Mouse (Mus musculus): Measurements from ENCODE around the gene Dock1. TPM values are rescaled to one million over a fixed set of nuclear protein-coding genes. Genes with fewer than 3 reads are reported as not detected.

Gene Dock1
- polyA plus RNA-seq, 1 experiment = 59.7 TPM

DNA sequence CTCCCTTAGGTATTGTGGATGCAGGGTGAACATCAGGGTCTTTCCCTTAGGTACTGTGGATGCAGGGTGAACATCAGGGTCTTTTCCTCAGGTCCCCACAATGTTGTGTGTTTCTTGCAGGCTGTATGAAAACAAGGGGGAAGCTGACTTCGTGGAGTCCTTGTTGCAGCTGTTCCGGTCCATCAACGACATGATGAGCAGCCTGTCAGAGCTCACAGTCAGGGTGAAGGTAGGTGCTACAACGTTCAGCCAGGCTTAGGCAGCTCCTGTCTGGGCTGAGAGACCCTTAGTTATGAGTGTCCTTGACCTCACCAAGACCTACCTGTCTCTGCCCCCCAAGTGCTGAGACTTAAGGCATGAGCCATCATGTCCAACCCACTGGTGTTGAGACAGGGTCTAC, 134.0 kb downstream of the Dock1 start:
- H3K27ac ChIP-seq (ENCODE audit: insufficient read depth, low read length) = no peak overlapping the region
- H3K4me1 ChIP-seq (ENCODE audit: control insufficient read depth, insufficient read depth, low read length) = peaks cover 6% of the 10 kb centered on the region; the same call in 1 of the 2 replicates
- TF ChIP-seq POLR2A (IDR thresholded peaks at IDR 0.05; ENCODE audit: low read depth, low read length) = no peak
- TF ChIP-seq CTCF (IDR thresholded peaks at IDR 0.05; ENCODE audit: borderline replicate concordance, insufficient read depth, low read length) = no peak
- H3K4me3 ChIP-seq (ENCODE audit: insufficient read depth, low read length) = no peak overlapping the region

DNA sequence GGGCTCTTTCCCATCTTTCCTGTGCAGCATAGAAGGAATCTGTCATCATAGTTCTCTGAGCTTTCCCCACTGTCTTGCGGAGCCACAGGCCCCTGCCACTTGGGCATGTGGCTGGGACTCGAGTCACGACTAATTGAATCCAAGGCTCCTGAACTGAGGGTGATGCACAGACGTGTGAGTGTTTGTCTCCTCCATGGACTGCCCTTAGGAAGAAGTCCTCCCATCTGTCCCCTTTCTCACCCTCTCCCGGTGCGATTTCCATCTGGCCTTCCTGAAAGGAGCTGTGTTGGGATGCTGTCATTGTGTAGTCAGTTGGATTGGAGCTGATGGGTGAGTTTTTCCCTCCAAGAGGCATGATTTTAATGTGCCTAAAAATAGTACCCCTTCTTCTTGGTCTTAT, 136.3 kb downstream of the Dock1 start:
- Histone ChIP-seq H3K4me1 (ENCODE audit: control insufficient read depth, insufficient read depth, low read length) (no peaks in the 10 kb centered on the region), H3K27ac (ENCODE audit: insufficient read depth, low read length) (no peak overlapping the region), H3K4me3 (ENCODE audit: insufficient read depth, low read length) (no peak overlapping the region)

DNA sequence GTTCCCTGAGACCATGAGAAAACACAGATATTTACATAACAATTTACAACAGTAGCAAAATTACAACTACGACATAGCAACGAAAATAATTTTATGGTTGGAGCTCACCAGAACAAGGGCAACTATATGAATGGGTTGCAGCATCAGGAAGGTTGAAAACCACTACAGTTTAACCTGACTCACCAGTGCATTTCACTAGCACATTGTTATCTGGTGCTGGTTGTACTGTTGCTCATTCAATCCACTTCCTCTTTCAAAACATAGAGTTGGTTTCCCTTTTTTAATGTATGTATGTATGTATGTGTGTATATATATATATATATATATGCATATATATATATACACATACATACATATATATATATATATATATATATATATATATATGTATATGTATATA, 138.0 kb downstream of the Dock1 start:
- no peak for TF ChIP-seq POLR2A (IDR thresholded peaks at IDR 0.05; ENCODE audit: low read depth, low read length)
- no peaks in the 10 kb centered on the region for H3K4me1 ChIP-seq (ENCODE audit: control insufficient read depth, insufficient read depth, low read length)
- H3K27ac ChIP-seq (ENCODE audit: insufficient read depth, low read length) = no peak overlapping the region
- H3K4me3 ChIP-seq (ENCODE audit: insufficient read depth, low read length) = no peak overlapping the region

More for the DNA sequence above, 136.3 kb downstream of the Dock1 start:
- TF ChIP-seq CTCF (IDR thresholded peaks at IDR 0.05; ENCODE audit: borderline replicate concordance, insufficient read depth, low read length) (no peak), POLR2A (IDR thresholded peaks at IDR 0.05; ENCODE audit: low read depth, low read length) (no peak)

DNA sequence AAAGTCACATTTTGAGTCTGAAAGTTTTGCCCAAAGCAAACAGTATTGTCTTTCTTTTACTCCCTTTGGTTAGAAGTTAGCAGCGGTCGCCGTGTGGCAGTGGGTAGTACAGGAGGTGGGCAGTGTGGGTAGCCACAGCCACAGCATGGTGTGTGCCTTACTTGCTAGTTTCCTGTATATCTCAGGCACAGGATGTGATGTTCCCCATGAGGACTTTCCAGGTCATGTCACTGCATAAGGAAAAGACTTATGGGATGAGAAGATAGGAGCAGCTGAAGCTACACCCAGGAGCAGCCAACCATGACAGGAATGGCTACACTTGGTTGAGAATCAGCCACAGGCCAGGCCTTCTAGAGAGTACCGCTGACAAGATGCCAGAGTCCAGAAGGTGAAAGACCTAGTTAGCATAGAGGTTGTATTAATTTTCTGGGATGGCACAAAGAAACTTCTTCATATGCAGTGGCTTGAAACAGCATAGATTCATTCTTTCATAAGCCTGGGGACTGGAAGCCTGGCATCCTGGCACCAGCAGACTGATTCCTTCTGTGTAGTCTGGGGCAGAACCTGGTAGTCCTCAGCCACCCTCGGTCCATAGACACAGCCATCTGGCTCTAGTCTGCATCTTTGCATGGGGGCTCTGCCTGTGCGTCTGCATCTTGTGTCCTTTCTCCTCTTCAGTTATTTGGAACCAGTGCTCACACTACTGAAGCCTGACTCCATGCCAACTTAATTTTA, 139.0 kb downstream of the Dock1 start:
- no peaks in the 10 kb centered on the region for H3K4me1 ChIP-seq (ENCODE audit: control insufficient read depth, insufficient read depth, low read length)
- TF ChIP-seq CTCF (IDR thresholded peaks at IDR 0.05; ENCODE audit: borderline replicate concordance, insufficient read depth, low read length) = no peak
- TF ChIP-seq POLR2A (IDR thresholded peaks at IDR 0.05; ENCODE audit: low read depth, low read length) = no peak
- no peak overlapping the region for H3K4me3 ChIP-seq (ENCODE audit: insufficient read depth, low read length)
- no peak overlapping the region for H3K27ac ChIP-seq (ENCODE audit: insufficient read depth, low read length)

DNA sequence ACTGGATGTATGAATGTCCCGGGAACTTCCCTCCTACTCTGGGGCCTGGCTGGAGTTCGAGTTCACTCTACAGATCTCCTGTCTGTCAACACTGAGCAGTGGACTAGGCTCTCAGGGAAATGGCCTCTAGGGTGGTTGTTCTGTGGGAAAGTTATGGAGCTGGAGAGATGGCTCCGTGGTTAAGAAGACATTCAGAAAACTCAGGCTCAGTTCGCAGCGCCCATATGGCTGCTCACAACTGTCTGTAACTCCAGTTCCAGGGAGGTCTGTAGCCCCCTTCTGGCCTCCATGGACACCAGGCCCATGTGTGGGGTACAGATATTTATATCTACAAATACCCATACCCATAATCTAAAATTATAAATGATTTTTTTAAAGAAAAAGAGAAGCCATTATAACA, 148.0 kb downstream of the Dock1 start:
- Histone ChIP-seq H3K4me1 (ENCODE audit: control insufficient read depth, insufficient read depth, low read length) (no peaks in the 10 kb centered on the region), H3K4me3 (ENCODE audit: insufficient read depth, low read length) (no peak overlapping the region), H3K27ac (ENCODE audit: insufficient read depth, low read length) (no peak overlapping the region)
- TF ChIP-seq POLR2A (IDR thresholded peaks at IDR 0.05; ENCODE audit: low read depth, low read length) (no peak), CTCF (IDR thresholded peaks at IDR 0.05; ENCODE audit: borderline replicate concordance, insufficient read depth, low read length) (no peak)

DNA sequence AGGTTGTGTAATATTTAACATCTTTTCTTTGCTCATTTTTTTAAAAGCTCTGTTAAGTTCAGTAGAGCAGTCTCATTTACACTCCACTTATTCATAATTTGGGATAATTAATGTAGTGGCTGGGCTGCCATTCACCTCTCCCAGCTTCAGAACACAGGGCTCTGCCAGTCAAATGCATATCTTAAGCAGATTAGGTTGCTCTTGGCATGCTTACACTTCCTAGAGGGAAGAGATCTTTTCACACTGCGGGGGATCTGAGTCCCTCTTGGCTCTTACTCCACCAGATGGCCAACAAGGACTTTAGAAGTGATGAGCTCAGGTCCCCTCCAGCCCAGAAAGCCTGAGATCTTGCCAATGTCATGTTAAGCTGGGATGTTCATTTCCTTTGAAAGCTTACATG, 150.8 kb downstream of the Dock1 start:
- Histone ChIP-seq H3K4me3 (ENCODE audit: insufficient read depth, low read length) (no peak overlapping the region), H3K4me1 (ENCODE audit: control insufficient read depth, insufficient read depth, low read length) (peaks cover 2% of the 10 kb centered on the region; the same call in 1 of the 2 replicates), H3K27ac (ENCODE audit: insufficient read depth, low read length) (no peak overlapping the region)
- no peak for TF ChIP-seq POLR2A (IDR thresholded peaks at IDR 0.05; ENCODE audit: low read depth, low read length)
- TF ChIP-seq CTCF (IDR thresholded peaks at IDR 0.05; ENCODE audit: borderline replicate concordance, insufficient read depth, low read length) = no peak

DNA sequence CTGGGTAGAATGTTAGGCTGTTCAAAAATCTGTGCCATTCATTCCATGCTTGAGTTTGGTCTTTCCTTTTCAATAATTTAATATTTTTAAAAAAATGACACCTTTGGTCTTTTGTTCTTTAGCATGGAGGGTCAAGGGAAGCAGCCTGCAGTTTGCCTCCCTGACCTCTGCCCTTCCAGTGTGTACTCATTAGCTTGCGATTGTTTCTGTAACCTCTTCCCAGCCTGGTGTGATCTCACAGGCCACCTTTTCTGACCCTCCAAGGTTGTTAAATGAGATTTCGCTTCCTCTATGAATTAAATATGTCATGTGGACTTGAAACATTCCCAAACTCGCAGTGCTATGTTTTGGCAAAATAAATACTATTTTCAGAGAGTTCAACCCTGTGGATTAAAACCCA, 151.6 kb downstream of the Dock1 start:
- TF ChIP-seq POLR2A (IDR thresholded peaks at IDR 0.05; ENCODE audit: low read depth, low read length) (no peak), CTCF (IDR thresholded peaks at IDR 0.05; ENCODE audit: borderline replicate concordance, insufficient read depth, low read length) (no peak)
- Histone ChIP-seq H3K4me3 (ENCODE audit: insufficient read depth, low read length) (no peak overlapping the region), H3K4me1 (ENCODE audit: control insufficient read depth, insufficient read depth, low read length) (peaks cover 2% of the 10 kb centered on the region; the same call in 1 of the 2 replicates), H3K27ac (ENCODE audit: insufficient read depth, low read length) (no peak overlapping the region)

DNA sequence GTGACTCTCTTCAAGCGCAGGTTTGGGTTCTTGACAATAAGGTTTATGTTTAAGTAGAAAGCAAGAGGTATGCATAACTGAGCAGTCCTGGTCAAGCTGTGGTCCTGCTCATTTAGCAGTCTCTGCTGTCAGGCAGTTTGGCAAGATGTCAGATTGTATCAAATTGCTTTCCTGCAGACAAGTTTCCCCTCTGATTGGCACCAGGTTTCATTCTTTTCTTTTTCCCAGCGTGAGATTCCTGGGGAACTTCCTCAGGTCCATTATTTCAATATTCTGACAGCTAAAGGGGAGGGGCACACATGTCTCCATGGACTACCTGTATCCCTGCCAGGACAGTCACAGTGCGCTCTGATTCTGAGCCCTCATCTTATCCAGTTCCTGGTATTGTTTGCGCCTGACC, 153.4 kb downstream of the Dock1 start:
- H3K4me1 ChIP-seq (ENCODE audit: control insufficient read depth, insufficient read depth, low read length) = peaks cover 2% of the 10 kb centered on the region; the same call in 1 of the 2 replicates
- no peak overlapping the region for H3K4me3 ChIP-seq (ENCODE audit: insufficient read depth, low read length)
- TF ChIP-seq CTCF (IDR thresholded peaks at IDR 0.05; ENCODE audit: borderline replicate concordance, insufficient read depth, low read length) (no peak), POLR2A (IDR thresholded peaks at IDR 0.05; ENCODE audit: low read depth, low read length) (no peak)
- no peak overlapping the region for H3K27ac ChIP-seq (ENCODE audit: insufficient read depth, low read length)

DNA sequence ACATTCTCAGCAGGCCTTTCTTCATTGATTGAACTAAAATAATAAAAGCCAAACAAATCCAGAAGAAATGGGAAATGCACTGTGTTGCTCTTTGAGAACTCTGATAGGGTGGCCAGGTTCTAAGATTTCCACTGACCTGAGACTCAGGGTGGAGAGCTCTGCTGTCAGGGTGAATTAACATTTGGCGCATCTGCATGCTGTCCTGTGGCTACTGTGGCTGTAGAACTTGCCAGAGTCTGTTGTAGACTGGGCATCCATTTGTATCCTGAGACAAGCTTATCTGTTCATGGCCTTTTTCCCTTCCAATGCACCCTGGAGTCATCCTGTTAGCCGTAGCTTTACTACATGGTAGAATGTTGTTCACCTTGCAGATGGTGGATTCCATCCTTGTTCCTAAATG, 169.6 kb downstream of the Dock1 start:
- no peaks in the 10 kb centered on the region for H3K4me1 ChIP-seq (ENCODE audit: control insufficient read depth, insufficient read depth, low read length)
- no peak overlapping the region for H3K27ac ChIP-seq (ENCODE audit: insufficient read depth, low read length)
- TF ChIP-seq CTCF (IDR thresholded peaks at IDR 0.05; ENCODE audit: borderline replicate concordance, insufficient read depth, low read length) = no peak
- no peak for TF ChIP-seq POLR2A (IDR thresholded peaks at IDR 0.05; ENCODE audit: low read depth, low read length)
- no peak overlapping the region for H3K4me3 ChIP-seq (ENCODE audit: insufficient read depth, low read length)

DNA sequence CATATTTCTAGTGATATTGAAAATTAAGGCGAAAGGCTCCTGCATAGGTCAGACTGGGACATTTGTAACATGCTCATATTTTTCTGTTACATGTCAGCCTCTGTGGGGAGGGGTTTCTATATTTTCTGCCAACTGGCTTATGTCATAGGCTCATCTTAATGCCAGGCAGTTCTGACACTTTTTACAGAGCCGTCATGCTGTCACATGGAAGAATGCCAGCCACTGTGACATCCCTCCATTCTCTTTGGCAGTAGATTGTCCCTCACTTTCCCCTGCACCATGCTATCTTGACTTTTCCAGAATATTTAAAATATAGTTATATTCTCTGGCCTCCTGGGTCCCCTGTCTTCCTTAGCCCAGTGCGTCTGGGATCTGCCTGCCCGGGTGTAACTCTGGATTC, 172.3 kb downstream of the Dock1 start:
- no peak for TF ChIP-seq CTCF (IDR thresholded peaks at IDR 0.05; ENCODE audit: borderline replicate concordance, insufficient read depth, low read length)
- TF ChIP-seq POLR2A (IDR thresholded peaks at IDR 0.05; ENCODE audit: low read depth, low read length) = no peak
- H3K4me3 ChIP-seq (ENCODE audit: insufficient read depth, low read length) = no peak overlapping the region
- no peak overlapping the region for H3K27ac ChIP-seq (ENCODE audit: insufficient read depth, low read length)
- H3K4me1 ChIP-seq (ENCODE audit: control insufficient read depth, insufficient read depth, low read length) = no peaks in the 10 kb centered on the region

Measured in embryonic fibroblast, embryonic 13.5 days (primary cell).